Mouse (Mus musculus) megakaryocyte, embryonic 14.5 days (primary cell): ENCODE results near the gene Nceh1. TPM values are rescaled to one million over a fixed set of nuclear protein-coding genes. Genes with fewer than 3 reads are reported as not detected.
"Not testable (repeated sequence)": the region's sequence is repeated elsewhere in the genome, so short reads cannot be mapped to it uniquely, and the experiment has no call there.

Experiments used
- H3K27me3 ChIP-seq: replicated peaks from 2 replicates; pipeline ENCODE3; 2012; ENCODE audit warnings: inconsistent platforms
- H3K36me3 ChIP-seq: replicated peaks from 2 replicates; pipeline ENCODE3; 2012; ENCODE audit warnings: low read length, inconsistent platforms, mixed read lengths
- H3K4me1 ChIP-seq: 2 replicates; pipeline ENCODE4 v1.6.1; 2012; ENCODE audit warnings: inconsistent platforms
- H3K4me3 ChIP-seq: replicated peaks from 2 replicates; pipeline ENCODE3; 2012; ENCODE audit warnings: moderate library complexity, mild to moderate bottlenecking, inconsistent platforms
- H3K9me3 ChIP-seq: 2 replicates; pipeline ENCODE4 v1.6.1; 2012; ENCODE audit warnings: inconsistent platforms
- FLI1 ChIP-seq: IDR thresholded peaks from 2 replicates; pipeline ENCODE4 v1.6.1; 2012; ENCODE audit warnings: low read length, inconsistent platforms, mixed read lengths
- GATA1 ChIP-seq: IDR thresholded peaks from 3 replicates; pipeline ENCODE4 v1.6.1; 2012; ENCODE audit warnings: mixed read lengths, low read length, inconsistent platforms, borderline replicate concordance
- polyA plus RNA-seq: library from polyadenylated mRNA; stranded (reverse); fragments of >175 nt; gene quantifications from 2 replicates; pipeline ENCODE4 v1.2.3, GENCODE M21; 2012; ENCODE audit warnings: low replicate concordance; ENCODE audit not compliant: insufficient read depth

The Nceh1 gene
- polyA plus RNA-seq, 1 experiment: 1.8 TPM

- no peaks in the 10 kb centered on the region for H3K4me1 ChIP-seq
- no peaks in the 10 kb centered on the region for H3K36me3 ChIP-seq
- no peaks in the 10 kb centered on the region for H3K9me3 ChIP-seq
- no peaks in the 10 kb centered on the region for H3K27me3 ChIP-seq
- TF ChIP-seq GATA1: no peak
- TF ChIP-seq FLI1: no peak
- H3K4me3 ChIP-seq: no peak overlapping the region
Observed at GRCm38 (mm10) chr3:27247785-27248184, 65.0 kb downstream of the Nceh1 start.

- H3K4me1 ChIP-seq: no peaks in the 10 kb centered on the region
- no peak overlapping the region for H3K4me3 ChIP-seq
- no peaks in the 10 kb centered on the region for H3K27me3 ChIP-seq
- H3K36me3 ChIP-seq: no peaks in the 10 kb centered on the region
- TF ChIP-seq GATA1 (no peak), FLI1 (no peak)
- no peaks in the 10 kb centered on the region for H3K9me3 ChIP-seq
Observed at GRCm38 (mm10) chr3:27249030-27249429, 66.3 kb downstream of the Nceh1 start.

GRCm38 (mm10) chr3:27250936-27251335, 68.2 kb downstream of the Nceh1 start:
- Histone ChIP-seq H3K4me1 (no peaks in the 10 kb centered on the region), H3K9me3 (no peaks in the 10 kb centered on the region), H3K4me3 (no peak overlapping the region), H3K27me3 (no peaks in the 10 kb centered on the region), H3K36me3 (no peaks in the 10 kb centered on the region)
- TF ChIP-seq FLI1 (no peak), GATA1 (no peak)

GRCm38 (mm10) chr3:27258461-27258860, 75.7 kb downstream of the Nceh1 start:
- H3K27me3 ChIP-seq: no peaks in the 10 kb centered on the region
- no peaks in the 10 kb centered on the region for H3K36me3 ChIP-seq
- H3K4me3 ChIP-seq: peak overlapping the region; percentile 85
- 0 out of 2 replicates have a peak, but pooled peaks cover 3% of the 10 kb centered on the region for H3K4me1 ChIP-seq
- no peak for TF ChIP-seq FLI1
- TF ChIP-seq GATA1: no peak
- peaks cover 11% of the 10 kb centered on the region for H3K9me3 ChIP-seq

- no peaks in the 10 kb centered on the region for H3K36me3 ChIP-seq
- 0 out of 2 replicates have a peak, but pooled peaks cover 3% of the 10 kb centered on the region for H3K4me1 ChIP-seq
- no peak for TF ChIP-seq GATA1
- TF ChIP-seq FLI1: no peak
- H3K27me3 ChIP-seq: no peaks in the 10 kb centered on the region
- H3K4me3 ChIP-seq: no peak overlapping the region
- H3K9me3 ChIP-seq: peaks cover 11% of the 10 kb centered on the region
Observed at GRCm38 (mm10) chr3:27260393-27260792, 77.6 kb downstream of the Nceh1 start.

GRCm38 (mm10) chr3:27267327-27267726, 84.6 kb downstream of the Nceh1 start:
- H3K9me3 ChIP-seq: no peaks in the 10 kb centered on the region
- H3K36me3 ChIP-seq: no peaks in the 10 kb centered on the region
- TF ChIP-seq GATA1 (no peak), FLI1 (no peak)
- no peaks in the 10 kb centered on the region for H3K4me1 ChIP-seq
- H3K27me3 ChIP-seq: no peaks in the 10 kb centered on the region
- no peak overlapping the region for H3K4me3 ChIP-seq

GRCm38 (mm10) chr3:27267887-27268286, 85.1 kb downstream of the Nceh1 start:
- no peaks in the 10 kb centered on the region for H3K4me1 ChIP-seq
- no peaks in the 10 kb centered on the region for H3K27me3 ChIP-seq
- no peak overlapping the region for H3K4me3 ChIP-seq
- no peaks in the 10 kb centered on the region for H3K36me3 ChIP-seq
- TF ChIP-seq GATA1 (no peak), FLI1 (no peak)
- no peaks in the 10 kb centered on the region for H3K9me3 ChIP-seq

GRCm38 (mm10) chr3:27269151-27269550, 86.4 kb downstream of the Nceh1 start:
- Histone ChIP-seq H3K9me3 (no peaks in the 10 kb centered on the region), H3K4me3 (no peak overlapping the region), H3K4me1 (no peaks in the 10 kb centered on the region), H3K27me3 (peaks cover 2% of the 10 kb centered on the region), H3K36me3 (no peaks in the 10 kb centered on the region)
- TF ChIP-seq FLI1 (no peak), GATA1 (no peak)

GRCm38 (mm10) chr3:27270160-27270962, 87.6 kb downstream of the Nceh1 start:
- Histone ChIP-seq H3K27me3 (peaks cover 2% of the 10 kb centered on the region), H3K9me3 (no peaks in the 10 kb centered on the region), H3K36me3 (no peaks in the 10 kb centered on the region), H3K4me1 (no peaks in the 10 kb centered on the region), H3K4me3 (no peak overlapping the region)
- TF ChIP-seq GATA1: no peak
- TF ChIP-seq FLI1: no peak

GRCm38 (mm10) chr3:27272926-27273745, 90.4 kb downstream of the Nceh1 start:
- no peak for TF ChIP-seq FLI1
- no peak for TF ChIP-seq GATA1
- Histone ChIP-seq H3K9me3 (no peaks in the 10 kb centered on the region), H3K27me3 (peaks cover 2% of the 10 kb centered on the region), H3K36me3 (no peaks in the 10 kb centered on the region), H3K4me3 (peak overlapping the region; percentile 14), H3K4me1 (no peaks in the 10 kb centered on the region)

GRCm38 (mm10) chr3:27279286-27279925, 96.6 kb downstream of the Nceh1 start:
- not testable (repeated sequence) for H3K4me1 ChIP-seq, H3K36me3 ChIP-seq, H3K27me3 ChIP-seq, H3K9me3 ChIP-seq, H3K4me3 ChIP-seq
